Mouse (Mus musculus) adrenal gland, adult 8-10 months (tissue): Measurements from ENCODE around the gene Syce1l. TPM values are rescaled to one million over a fixed set of nuclear protein-coding genes. Genes with fewer than 3 reads are reported as not detected.

Experiments used
- DNase-seq: peaks from one replicate; pipeline ENCODE4 v3.0.0; 2022
- total RNA-seq, 4 experiments: library from RNA; stranded (reverse); gene quantifications; 2 replicates each; pipeline ENCODE4 v1.2.4; 2022

Gene Syce1l
- total RNA-seq, result under 1 TPM in 2 of 4 experiments, not detected in 2; 0.49 to 0.62 TPM

GRCm38 (mm10) chr8:113642926-113643325, at the start of gene Syce1l:
TSS of gene Syce1l (plus strand) at chr8:113643213.
- DNase-seq, result no peak

- DNase-seq, result no peak
These were observed 44.6 kb upstream of the Syce1l start for GRCm38 (mm10) chr8:113598401-113598800.

DNA sequence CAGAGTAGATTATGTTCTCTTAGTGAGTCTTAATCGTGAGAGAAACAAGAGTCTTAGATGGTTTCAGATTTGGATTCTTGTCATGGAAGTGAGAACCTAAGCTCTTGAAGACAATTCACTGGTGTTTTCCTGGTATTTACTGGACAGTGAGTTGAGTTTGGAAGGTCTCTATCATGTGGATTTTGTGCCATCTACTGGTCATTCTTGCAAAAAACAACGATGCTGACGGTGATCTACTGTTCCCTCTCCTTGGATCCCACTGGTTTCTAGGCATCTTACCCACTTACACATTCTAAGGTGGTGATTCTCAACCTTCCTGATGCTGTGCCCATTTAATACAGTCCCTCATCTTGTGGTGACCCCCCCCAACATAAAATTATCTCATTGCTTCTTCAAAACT, 10.4 kb upstream of the Syce1l start:
- no peak for DNase-seq

- DNase-seq, result no peak
These were observed 8.9 kb upstream of the Syce1l start for GRCm38 (mm10) chr8:113634161-113634560.

DNA sequence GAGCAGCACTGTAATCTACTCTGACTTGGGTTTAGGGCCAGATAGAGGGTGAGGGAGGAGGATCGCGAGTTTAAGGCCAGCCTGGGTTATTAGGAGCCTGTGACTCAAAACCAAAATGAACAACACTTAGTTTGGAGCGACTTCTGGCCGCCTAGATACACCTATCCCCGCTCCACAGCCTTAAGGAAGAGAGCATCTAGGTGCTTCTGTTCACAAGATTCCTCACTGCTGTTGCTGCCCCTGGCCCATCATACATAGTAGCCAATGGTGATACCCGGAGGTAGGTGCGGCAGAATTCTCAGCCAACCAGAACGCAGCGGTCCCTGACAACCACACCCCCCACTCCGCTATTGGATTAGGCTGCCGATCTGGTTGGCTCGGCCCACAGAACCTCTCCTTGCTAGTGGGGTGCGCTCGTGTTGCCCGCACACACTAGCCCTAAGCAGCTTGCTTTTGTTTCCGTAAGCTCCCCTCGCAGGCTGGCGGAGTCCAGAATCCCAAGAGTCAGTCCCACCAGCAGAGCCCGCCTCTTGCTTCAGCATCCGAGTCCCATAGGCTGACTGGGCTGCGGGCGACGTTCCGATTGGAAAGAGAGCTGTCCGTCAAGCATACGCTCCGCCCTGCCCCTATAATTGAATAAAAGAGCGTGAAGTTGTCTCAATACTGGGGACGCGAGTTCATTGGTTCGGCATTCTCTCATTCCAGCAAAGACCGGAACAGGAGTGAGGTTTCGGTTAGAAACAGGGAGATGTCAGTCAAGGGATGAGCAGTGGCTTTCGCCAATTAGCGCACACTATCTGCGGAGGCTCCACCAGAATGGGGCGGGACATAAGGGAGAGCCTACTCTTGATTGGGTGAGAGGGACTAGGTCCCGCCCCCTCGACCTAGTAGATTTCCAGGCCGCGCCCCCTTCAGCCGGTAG, 8.1 kb upstream of the Syce1l start, which contains the start of gene Mon1b:
Gene Mon1b, plus strand, starts transcription at position 918 of the 922 bp plus-strand sequence.
- DNase-seq, result peak; percentile 97

DNA sequence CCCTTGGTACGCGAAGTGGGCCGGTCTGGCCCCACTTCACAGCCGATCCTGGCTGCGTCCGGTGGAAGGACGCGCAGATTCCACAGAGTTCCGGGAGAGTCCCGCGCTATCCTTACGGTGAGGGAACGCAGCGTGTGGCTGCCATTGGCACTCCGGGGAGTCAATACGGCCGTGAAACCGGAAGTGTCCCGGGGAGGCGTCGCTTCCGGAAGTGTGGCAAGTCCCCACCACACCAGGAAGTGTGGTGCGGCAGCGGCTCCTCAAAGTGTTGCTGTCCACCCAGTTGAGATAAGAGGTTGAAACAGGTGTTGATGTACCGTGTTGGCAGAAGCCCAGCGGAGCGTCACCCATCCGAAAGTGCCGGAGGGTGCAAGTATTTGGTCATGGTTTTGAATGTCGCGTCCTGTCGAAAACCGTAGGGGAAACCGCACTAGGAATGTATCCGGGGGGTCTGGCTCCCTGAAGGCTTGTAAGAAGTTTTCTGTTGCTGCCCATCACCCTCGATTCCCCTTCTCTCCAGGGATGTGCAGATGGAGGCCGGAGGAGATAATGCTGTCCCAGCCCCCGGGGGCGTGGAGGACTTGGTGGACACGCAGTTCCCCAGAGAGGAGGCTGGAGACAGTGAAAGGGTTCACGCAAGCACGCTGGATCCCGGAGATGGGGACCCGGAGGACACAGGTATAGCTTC, 7.3 kb upstream of the Syce1l start:
- DNase-seq, result no peak

DNA sequence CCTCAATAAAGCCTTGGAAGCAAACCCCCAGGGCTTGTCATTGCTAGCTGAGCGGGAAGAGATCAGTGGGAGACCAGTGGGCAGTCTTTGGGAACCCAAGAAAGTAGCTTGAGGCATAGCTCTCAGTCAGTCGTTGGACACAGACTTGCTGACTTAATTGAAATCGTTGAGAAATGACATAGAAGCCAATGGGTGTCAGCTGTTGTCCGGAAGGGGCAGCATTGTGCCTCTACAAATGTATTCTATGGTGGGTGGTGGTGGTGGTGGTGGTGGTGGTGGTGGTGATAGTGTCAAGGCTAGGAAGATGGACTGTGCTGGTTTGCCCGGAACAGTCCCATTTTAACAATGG, 6.8 kb upstream of the Syce1l start:
- no peak for DNase-seq

DNA sequence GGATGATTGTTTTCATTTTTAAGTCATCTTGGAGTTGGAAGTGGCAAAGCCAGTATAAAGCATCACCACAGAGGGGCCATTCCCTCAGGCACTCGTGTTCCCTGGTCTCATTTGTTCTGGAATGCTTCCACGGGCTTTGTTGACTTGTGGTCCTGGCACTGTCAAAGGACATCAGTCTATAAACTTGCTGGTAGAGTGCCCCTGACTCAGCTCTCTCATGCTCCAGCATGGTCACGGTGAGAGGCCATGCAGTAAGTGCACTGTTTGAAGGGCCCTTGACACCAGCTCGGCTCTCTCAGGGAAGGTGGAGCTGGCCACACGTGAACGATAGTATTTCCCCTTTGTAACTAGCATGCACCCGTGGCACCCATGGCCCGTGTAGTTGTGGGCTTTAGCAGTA, 2.7 kb upstream of the Syce1l start:
- DNase-seq, result no peak

- DNase-seq, result no peak
These were observed 632 bp downstream of the Syce1l start for GRCm38 (mm10) chr8:113643479-113644210.

DNA sequence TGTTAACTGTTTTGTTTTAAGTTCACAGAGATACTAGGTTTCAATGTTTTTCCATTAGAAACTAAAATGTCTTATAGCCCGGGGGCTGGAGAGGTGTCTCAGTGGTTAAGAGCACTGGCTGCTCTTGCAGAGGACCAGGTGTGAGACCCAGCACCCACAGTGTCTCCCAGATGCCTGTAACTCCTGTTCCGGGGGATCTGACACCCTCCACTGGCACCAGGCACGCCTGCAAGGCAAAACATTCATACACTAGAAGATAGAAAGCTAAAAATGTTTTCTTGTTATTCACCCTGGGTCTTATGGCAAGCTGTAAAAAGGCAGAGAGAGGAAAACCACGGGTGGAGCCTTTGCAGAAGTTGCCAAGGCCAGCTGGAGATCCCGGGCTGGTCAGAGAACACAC, 2.2 kb downstream of the Syce1l start:
- no peak for DNase-seq

GRCm38 (mm10) chr8:113652450-113652849, 9.4 kb downstream of the Syce1l start:
- no peak for DNase-seq

- DNase-seq, result no peak
These were observed 10.1 kb downstream of the Syce1l start for GRCm38 (mm10) chr8:113653151-113653550.

DNA sequence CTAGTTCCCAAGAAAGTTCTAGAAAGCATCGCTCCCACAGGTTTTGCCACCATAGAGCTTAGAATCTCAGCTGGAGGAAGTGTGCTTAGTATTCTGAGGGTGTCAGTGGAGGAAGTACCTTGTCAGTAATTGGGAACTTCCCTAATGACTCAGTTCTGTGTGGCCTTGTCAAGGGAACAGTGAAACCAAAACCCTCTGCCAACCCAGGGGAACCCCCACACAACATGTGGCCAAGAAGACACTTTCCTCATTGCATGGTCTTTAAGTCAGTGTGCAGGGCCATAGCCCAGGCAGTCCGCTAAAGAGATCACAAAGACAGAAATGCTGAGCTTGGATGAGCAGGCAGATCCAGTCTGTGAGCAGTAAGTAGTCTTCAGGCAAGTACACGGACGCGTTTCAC, 13.1 kb downstream of the Syce1l start:
- DNase-seq, result no peak

GRCm38 (mm10) chr8:113656681-113657298, 13.8 kb downstream of the Syce1l start:
- no peak for DNase-seq

DNA sequence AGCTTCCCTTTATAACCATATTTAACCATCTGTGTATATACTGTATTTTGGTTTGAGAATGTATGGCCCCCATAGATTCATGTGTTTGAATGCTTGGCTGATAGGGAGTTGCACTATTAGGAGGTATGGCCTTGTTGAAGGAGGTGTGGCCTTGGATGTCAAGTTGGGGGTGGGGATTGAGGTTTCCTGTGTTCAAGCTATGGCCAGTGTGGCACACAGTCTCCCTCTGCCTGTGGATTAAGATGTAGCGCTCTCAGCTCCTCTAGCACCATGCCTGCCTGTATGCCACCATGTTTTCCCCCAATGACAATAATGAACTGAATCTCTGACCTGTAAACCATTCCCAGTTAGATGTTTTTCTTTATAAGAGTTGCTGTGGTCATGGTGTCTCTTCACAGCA, 17.1 kb downstream of the Syce1l start:
- DNase-seq, result no peak

DNA sequence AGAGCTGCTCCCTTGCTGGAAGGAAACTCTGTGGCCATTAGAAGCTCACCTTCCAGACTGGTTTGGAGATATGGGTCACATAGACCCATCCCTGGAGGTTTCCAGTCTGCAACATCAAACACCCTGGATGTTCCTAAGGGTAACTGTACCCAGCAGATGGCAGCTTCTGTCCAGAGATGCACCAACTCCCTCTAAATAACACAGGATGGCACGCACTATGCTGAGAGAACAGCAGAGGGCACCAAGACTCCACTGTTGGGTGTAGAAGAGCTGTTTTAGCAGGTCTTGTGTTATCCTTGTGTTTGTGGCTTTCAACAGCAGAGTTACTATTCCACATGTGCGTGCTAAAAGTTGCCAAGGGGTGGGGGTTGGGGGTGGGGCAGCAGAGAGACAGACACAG, 21.5 kb downstream of the Syce1l start:
- DNase-seq, result peak; percentile 67

GRCm38 (mm10) chr8:113665036-113665435, 22.0 kb downstream of the Syce1l start:
- no peak for DNase-seq

- DNase-seq, result no peak
These were observed 22.9 kb downstream of the Syce1l start for GRCm38 (mm10) chr8:113665951-113666350.

- DNase-seq, result no peak
These were observed 23.9 kb downstream of the Syce1l start for GRCm38 (mm10) chr8:113666714-113667432.

DNA sequence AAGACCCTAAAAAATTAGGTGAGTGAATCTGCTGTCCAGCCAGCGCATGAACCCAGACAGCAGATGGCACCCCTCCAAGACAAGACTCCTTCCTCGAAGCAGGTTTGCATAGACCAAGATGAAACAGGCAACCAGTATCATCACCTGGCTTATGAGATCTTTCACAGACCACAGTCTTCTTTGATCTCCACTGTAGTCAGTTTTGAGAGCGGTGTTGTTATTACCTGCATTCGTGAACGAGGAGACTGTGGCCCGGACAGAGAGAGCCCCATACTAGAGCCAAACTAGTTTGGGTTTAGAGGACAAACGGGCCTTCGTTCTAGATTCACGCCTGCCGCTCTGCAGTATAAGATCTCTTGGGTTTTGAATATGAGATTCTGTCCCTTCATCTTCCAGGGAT, 26.9 kb downstream of the Syce1l start:
- DNase-seq, result no peak

DNA sequence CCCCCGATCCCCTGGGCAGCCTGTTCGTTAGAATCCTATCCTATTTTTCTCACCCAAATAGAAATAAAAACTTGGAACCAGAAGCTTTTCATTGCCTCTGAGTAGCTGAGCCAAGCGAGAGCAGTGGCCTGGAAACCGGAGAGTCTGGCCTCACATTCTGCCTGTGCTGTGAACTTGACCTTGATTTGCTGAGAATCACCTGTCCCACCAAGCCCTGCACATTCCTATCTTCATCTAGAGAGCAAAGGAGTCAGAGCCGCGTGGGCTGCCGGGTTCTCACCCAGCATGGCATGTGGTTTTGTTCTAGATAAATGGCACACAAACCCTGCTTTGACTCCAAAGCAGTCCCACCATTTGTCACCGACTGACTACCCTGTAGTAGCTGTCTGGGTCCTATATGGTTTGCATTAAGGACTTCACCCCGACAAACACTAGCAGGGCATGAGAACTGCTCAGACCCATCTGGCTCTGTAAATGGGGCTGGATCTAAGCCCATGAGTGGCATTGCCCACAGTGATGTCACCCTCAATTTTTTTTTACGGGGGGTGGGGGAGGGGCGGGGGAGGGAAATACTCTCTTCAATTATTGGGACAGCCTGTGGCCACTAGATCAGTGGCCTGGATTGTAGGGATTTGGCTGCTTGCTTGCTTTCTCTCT, 29.7 kb downstream of the Syce1l start:
- no peak for DNase-seq
